Mouse (Mus musculus): Measurements from ENCODE around the gene Pclo. TPM values are rescaled to one million over a fixed set of nuclear protein-coding genes. Genes with fewer than 3 reads are reported as not detected.
A peak's percentile ranks its signal among the peaks of the same experiment; 100 is the strongest.

Pclo gene
- polyA plus RNA-seq, 1 experiment, result 2.3 TPM

DNA sequence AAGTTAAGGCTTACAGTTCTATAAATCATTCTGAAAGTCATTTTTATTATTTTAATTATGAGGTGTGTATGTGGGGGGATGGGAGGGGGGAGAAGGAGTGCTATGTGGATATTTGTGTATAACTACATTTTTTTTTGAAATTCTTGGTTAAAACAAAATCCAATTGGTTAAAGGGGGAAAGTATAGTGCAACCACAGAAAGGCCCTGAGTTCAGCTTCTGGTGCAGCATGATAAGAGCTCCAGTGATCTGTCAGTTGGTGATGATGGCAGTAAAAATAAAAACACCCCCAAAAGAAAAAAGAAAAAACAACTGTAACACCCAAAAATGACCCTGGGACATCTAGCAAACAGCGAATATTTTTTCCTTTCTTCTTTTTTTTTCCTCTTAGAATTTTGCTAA is 93.6 kb downstream of the Pclo start:
- no peak for DNase-seq
- no peak for TF ChIP-seq POLR2A (IDR thresholded peaks at IDR 0.05; ENCODE audit: low read depth, low read length)
- Histone ChIP-seq H3K4me3 (ENCODE audit: insufficient read depth, low read depth, low read length) (no peak overlapping the region), H3K36me3 (ENCODE audit: control insufficient read depth, insufficient read depth, low read length) (no peaks in the 10 kb centered on the region), H3K4me1 (ENCODE audit: control insufficient read depth, insufficient read depth, low read length) (no peaks in the 10 kb centered on the region), H3K27ac (ENCODE audit: insufficient read depth, low read depth, low read length) (no peak overlapping the region), H3K27me3 (replicated peaks; ENCODE audit: control insufficient read depth, insufficient read depth, low read length) (no peaks in the 10 kb centered on the region)
- WGBS, result 63% methylated on average over 1 of the region's 1 CpGs

- no peak overlapping the region for H3K27ac ChIP-seq (ENCODE audit: insufficient read depth, low read depth, low read length)
- no peaks in the 10 kb centered on the region for H3K4me1 ChIP-seq (ENCODE audit: control insufficient read depth, insufficient read depth, low read length)
- H3K36me3 ChIP-seq (ENCODE audit: control insufficient read depth, insufficient read depth, low read length), result no peaks in the 10 kb centered on the region
- no peak for DNase-seq
- WGBS, result 79% methylated on average over 7 of the region's 7 CpGs
- no peaks in the 10 kb centered on the region for H3K27me3 ChIP-seq (replicated peaks; ENCODE audit: control insufficient read depth, insufficient read depth, low read length)
- no peak overlapping the region for H3K4me3 ChIP-seq (ENCODE audit: insufficient read depth, low read depth, low read length)
- no peak for TF ChIP-seq POLR2A (IDR thresholded peaks at IDR 0.05; ENCODE audit: low read depth, low read length)
Measured at GRCm38 (mm10) chr5:14621146-14621545, 106.4 kb downstream of the Pclo start.

- no peak for TF ChIP-seq CTCF (conservative IDR thresholded peaks at IDR 0.05; ENCODE audit: insufficient read depth, insufficient read length, low read depth, low read length)
- no peaks in the 10 kb centered on the region for H3K27me3 ChIP-seq (replicated peaks; ENCODE audit: control insufficient read depth, insufficient read depth, low read length)
- no peak overlapping the region for H3K27ac ChIP-seq (ENCODE audit: insufficient read depth, low read depth, low read length)
- H3K4me3 ChIP-seq (ENCODE audit: insufficient read depth, low read depth, low read length), result no peak overlapping the region
- H3K4me1 ChIP-seq (ENCODE audit: control insufficient read depth, insufficient read depth, low read length), result no peaks in the 10 kb centered on the region
- H3K36me3 ChIP-seq (ENCODE audit: control insufficient read depth, insufficient read depth, low read length), result no peaks in the 10 kb centered on the region
- DNase-seq, result peak; percentile 42
- WGBS, result 53% methylated on average over 7 of the region's 7 CpGs
Measured at GRCm38 (mm10) chr5:14623360-14623759, 108.6 kb downstream of the Pclo start.

DNA sequence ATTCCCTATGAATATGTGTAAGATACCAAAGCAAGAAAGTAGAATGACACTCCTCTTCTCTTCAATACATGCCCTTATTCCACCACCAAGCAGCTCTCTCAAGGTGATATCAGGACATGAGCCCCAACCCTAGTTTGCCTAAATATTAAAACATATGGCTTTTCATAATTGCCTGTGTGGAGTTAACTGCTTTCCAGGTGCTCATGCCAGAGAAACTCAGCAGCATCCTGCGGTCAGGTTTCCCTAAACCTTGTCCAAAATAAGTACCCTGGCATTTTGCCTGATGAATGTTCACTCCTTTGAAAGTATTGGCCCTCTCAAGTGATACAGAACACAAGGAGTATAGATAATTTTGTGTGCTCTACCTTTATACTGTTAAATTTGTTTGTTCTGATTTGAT is 126.5 kb downstream of the Pclo start:
- TF ChIP-seq POLR2A (IDR thresholded peaks at IDR 0.05; ENCODE audit: low read depth, low read length), result no peak
- TF ChIP-seq CTCF (conservative IDR thresholded peaks at IDR 0.05; ENCODE audit: insufficient read depth, insufficient read length, low read depth, low read length), result no peak
- no peak for DNase-seq
- 90% methylated on average over 1 of the region's 1 CpGs for WGBS
- Histone ChIP-seq H3K27me3 (replicated peaks; ENCODE audit: control insufficient read depth, insufficient read depth, low read length) (no peaks in the 10 kb centered on the region), H3K4me1 (ENCODE audit: control insufficient read depth, insufficient read depth, low read length) (no peaks in the 10 kb centered on the region), H3K27ac (ENCODE audit: insufficient read depth, low read depth, low read length) (no peak overlapping the region), H3K36me3 (ENCODE audit: control insufficient read depth, insufficient read depth, low read length) (no peaks in the 10 kb centered on the region), H3K4me3 (ENCODE audit: insufficient read depth, low read depth, low read length) (no peak overlapping the region)

DNA sequence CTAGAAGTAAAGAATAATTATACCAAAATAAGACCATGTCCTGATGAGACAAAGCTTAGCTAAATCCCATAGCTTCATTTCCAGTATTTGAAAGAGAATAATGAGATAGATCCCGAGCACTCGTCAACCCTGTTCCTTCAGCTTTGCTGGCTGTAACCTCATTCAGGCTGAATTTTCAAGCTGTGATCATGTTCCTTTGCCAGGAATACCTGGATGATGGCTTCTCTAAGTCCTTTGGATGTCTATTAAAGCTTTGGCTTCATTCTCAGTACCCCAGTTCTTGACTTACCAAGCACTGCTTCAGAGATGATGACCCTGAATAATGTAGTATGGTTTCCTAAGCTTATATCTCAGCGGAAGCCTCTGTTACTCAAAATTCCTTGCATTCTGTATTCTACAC is 131.1 kb downstream of the Pclo start:
- DNase-seq, result no peak
- H3K27ac ChIP-seq (ENCODE audit: insufficient read depth, low read depth, low read length), result no peak overlapping the region
- no peaks in the 10 kb centered on the region for H3K4me1 ChIP-seq (ENCODE audit: control insufficient read depth, insufficient read depth, low read length)
- no peaks in the 10 kb centered on the region for H3K27me3 ChIP-seq (replicated peaks; ENCODE audit: control insufficient read depth, insufficient read depth, low read length)
- WGBS, result 89% methylated on average over 3 of the region's 3 CpGs
- TF ChIP-seq POLR2A (IDR thresholded peaks at IDR 0.05; ENCODE audit: low read depth, low read length) (no peak), CTCF (conservative IDR thresholded peaks at IDR 0.05; ENCODE audit: insufficient read depth, insufficient read length, low read depth, low read length) (no peak)
- H3K4me3 ChIP-seq (ENCODE audit: insufficient read depth, low read depth, low read length), result no peak overlapping the region
- no peaks in the 10 kb centered on the region for H3K36me3 ChIP-seq (ENCODE audit: control insufficient read depth, insufficient read depth, low read length)

DNA sequence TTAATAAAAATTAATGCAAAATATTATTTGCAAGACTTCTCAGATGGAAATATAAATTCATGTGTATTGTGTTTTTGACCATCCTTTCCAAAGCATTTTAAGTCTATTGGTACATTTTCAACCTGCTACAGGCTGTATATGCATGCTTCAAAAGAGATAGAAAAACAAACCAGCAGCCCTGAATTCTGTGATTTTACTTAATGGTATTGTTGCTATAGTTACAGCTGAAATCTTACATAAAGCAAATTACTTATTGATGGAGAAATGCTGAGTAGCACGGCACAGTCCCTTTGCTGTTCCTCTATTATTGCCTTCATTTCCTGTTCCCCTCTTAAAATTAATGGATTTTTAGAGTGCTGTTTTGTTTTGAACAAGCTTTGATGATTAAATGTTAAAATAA is 145.9 kb downstream of the Pclo start:
- TF ChIP-seq POLR2A (IDR thresholded peaks at IDR 0.05; ENCODE audit: low read depth, low read length) (no peak), CTCF (conservative IDR thresholded peaks at IDR 0.05; ENCODE audit: insufficient read depth, insufficient read length, low read depth, low read length) (no peak)
- H3K4me3 ChIP-seq (ENCODE audit: insufficient read depth, low read depth, low read length), result no peak overlapping the region
- 68% methylated on average over 1 of the region's 1 CpGs for WGBS

GRCm38 (mm10) chr5:14662180-14662579 is 147.5 kb downstream of the Pclo start:
- no peak for TF ChIP-seq CTCF (conservative IDR thresholded peaks at IDR 0.05; ENCODE audit: insufficient read depth, insufficient read length, low read depth, low read length)
- TF ChIP-seq POLR2A (IDR thresholded peaks at IDR 0.05; ENCODE audit: low read depth, low read length), result no peak
- no peak overlapping the region for H3K27ac ChIP-seq (ENCODE audit: insufficient read depth, low read depth, low read length)
- H3K27me3 ChIP-seq (replicated peaks; ENCODE audit: control insufficient read depth, insufficient read depth, low read length), result no peaks in the 10 kb centered on the region
- WGBS, result 76% methylated on average over 1 of the region's 1 CpGs
- no peaks in the 10 kb centered on the region for H3K4me1 ChIP-seq (ENCODE audit: control insufficient read depth, insufficient read depth, low read length)
- H3K36me3 ChIP-seq (ENCODE audit: control insufficient read depth, insufficient read depth, low read length), result no peaks in the 10 kb centered on the region
- DNase-seq, result no peak
- no peak overlapping the region for H3K4me3 ChIP-seq (ENCODE audit: insufficient read depth, low read depth, low read length)

More for the DNA sequence above, 145.9 kb downstream of the Pclo start:
- Histone ChIP-seq H3K36me3 (ENCODE audit: control insufficient read depth, insufficient read depth, low read length) (no peaks in the 10 kb centered on the region), H3K27ac (ENCODE audit: insufficient read depth, low read depth, low read length) (no peak overlapping the region), H3K27me3 (replicated peaks; ENCODE audit: control insufficient read depth, insufficient read depth, low read length) (no peaks in the 10 kb centered on the region), H3K4me1 (ENCODE audit: control insufficient read depth, insufficient read depth, low read length) (no peaks in the 10 kb centered on the region)
- no peak for DNase-seq

GRCm38 (mm10) chr5:14662603-14663002 is 147.9 kb downstream of the Pclo start:
- 84% methylated on average over 1 of the region's 1 CpGs for WGBS
- H3K4me1 ChIP-seq (ENCODE audit: control insufficient read depth, insufficient read depth, low read length), result no peaks in the 10 kb centered on the region
- no peak overlapping the region for H3K4me3 ChIP-seq (ENCODE audit: insufficient read depth, low read depth, low read length)
- no peak for TF ChIP-seq POLR2A (IDR thresholded peaks at IDR 0.05; ENCODE audit: low read depth, low read length)
- no peak for TF ChIP-seq CTCF (conservative IDR thresholded peaks at IDR 0.05; ENCODE audit: insufficient read depth, insufficient read length, low read depth, low read length)
- no peak for DNase-seq
- no peaks in the 10 kb centered on the region for H3K36me3 ChIP-seq (ENCODE audit: control insufficient read depth, insufficient read depth, low read length)
- H3K27ac ChIP-seq (ENCODE audit: insufficient read depth, low read depth, low read length), result no peak overlapping the region
- no peaks in the 10 kb centered on the region for H3K27me3 ChIP-seq (replicated peaks; ENCODE audit: control insufficient read depth, insufficient read depth, low read length)
